26 mouse cellular contexts compared by ENCODE assay signal in genomic region chr12:113366394-113366793, GRCm38 (mm10).
DNase-seq lines count a peak whose midpoint lies in the region; ATAC-seq and TF ChIP-seq lines count a peak whose summit lies in the region.
"Had no signal": no experiment of that assay in that cellular context is flagged by ENCODE, and none has a peak within 500 bp of the region (broad histone marks: within the 10 kb centered on the region; RNA-seq: fewer than 3 reads in every experiment).

No protein-coding gene starts in this region.

- no peak overlapping the region for H3K4me3 ChIP-seq in intestine, embryonic 14.5 days (ENCODE audit: low read depth, low read length)
- no peak overlapping the region for H3K4me3 ChIP-seq in intestine, embryonic 15.5 days (replicated peaks)
- no peak overlapping the region for H3K4me3 ChIP-seq in spleen, adult 2 months (ENCODE audit: extremely low read depth, insufficient read depth, insufficient read length)
- H3K4me3 ChIP-seq: embryonic facial prominence, embryonic 12.5 days; embryonic facial prominence, embryonic 15.5 days; gastrocnemius, adult 2 months; heart, embryonic 13.5 days had no signal

- H3K9me3 ChIP-seq in intestine, embryonic 14.5 days (ENCODE audit: control insufficient read depth, low read length): no peaks in the 10 kb centered on the region
- H3K9me3 ChIP-seq in intestine, embryonic 15.5 days: no peaks in the 10 kb centered on the region
- H3K9me3 ChIP-seq: embryonic facial prominence, embryonic 12.5 days; embryonic facial prominence, embryonic 15.5 days; heart, embryonic 13.5 days had no signal

- intact Hi-C loops in left cerebral cortex, postnatal 25 days (cut with DNase I): no loop called here

- no peak overlapping the region for H3K27ac ChIP-seq in intestine, embryonic 14.5 days (ENCODE audit: low read depth)
- H3K27ac ChIP-seq in intestine, embryonic 15.5 days: no peak overlapping the region
- H3K27ac ChIP-seq in spleen, adult 2 months (ENCODE audit: insufficient read depth, low read length): no peak overlapping the region
- H3K27ac ChIP-seq: embryonic facial prominence, embryonic 12.5 days; embryonic facial prominence, embryonic 15.5 days; gastrocnemius, adult 2 months; heart, embryonic 13.5 days; hindbrain, embryonic 14.5 days; hindbrain, postnatal 0 days had no signal

- no peaks in the 10 kb centered on the region for H3K36me3 ChIP-seq in intestine, embryonic 14.5 days (ENCODE audit: control insufficient read depth, insufficient read depth, low read length)
- no peaks in the 10 kb centered on the region for H3K36me3 ChIP-seq in intestine, embryonic 15.5 days
- H3K36me3 ChIP-seq in spleen, adult 2 months (ENCODE audit: control insufficient read depth, insufficient read depth, low read length): no peaks in the 10 kb centered on the region
- H3K36me3 ChIP-seq: embryonic facial prominence, embryonic 12.5 days; embryonic facial prominence, embryonic 15.5 days; G1E; heart, embryonic 13.5 days had no signal

- peak; percentile 38 for DNase-seq in intestine, embryonic 14.5 days (ENCODE audit: low spot score)
- DNase-seq in spleen, adult 2 months (ENCODE audit: low read depth in 1 of 2, low spot score in 2 of 2): peak; percentile 32 to 36
- DNase-seq in spleen, postnatal 4 days (ENCODE audit: low spot score in 2 of 2): no peak
- peak; percentile 58 to 76 for DNase-seq in B cell, adult 2 months
- DNase-seq in adrenal gland, postnatal 14 days: no peak
- no peak for DNase-seq in left cerebral cortex, postnatal 25 days (ENCODE audit: low spot score in 2 of 2)
- DNase-seq: adrenal gland, postnatal 10 days; cerebellum, adult 11 months; cerebellum, adult 2 months; cerebellum, adult 9-11 months; cerebellum, postnatal 25 days; forebrain, postnatal 0 days; gastrocnemius, adult 2 months; gastrocnemius, postnatal 14 days; heart, adult 18-20 months; heart, postnatal 14 days; heart, postnatal 4 days had no signal

- 55% methylated on average over 1 of the region's 1 CpGs for WGBS in intestine, embryonic 14.5 days
- WGBS in intestine, embryonic 15.5 days: 39% methylated on average over 1 of the region's 1 CpGs
- WGBS in spleen, adult 2 months: 22% methylated on average over 1 of the region's 1 CpGs

- TF ChIP-seq POLR2A in spleen, adult 2 months (IDR thresholded peaks at IDR 0.05; ENCODE audit: low read depth, low read length): no peak

- H3K9ac ChIP-seq in intestine, embryonic 14.5 days (ENCODE audit: low read length): no peak overlapping the region
- H3K9ac ChIP-seq in intestine, embryonic 15.5 days: no peak overlapping the region
- H3K9ac ChIP-seq: embryonic facial prominence, embryonic 12.5 days; embryonic facial prominence, embryonic 15.5 days; forebrain, postnatal 0 days; heart, embryonic 13.5 days; hindbrain, embryonic 14.5 days had no signal

- no peak for ATAC-seq in intestine, embryonic 14.5 days (replicated peaks; ENCODE audit: low FRiP score, low TSS enrichment, low read depth)
- no peak for ATAC-seq in intestine, embryonic 15.5 days
- ATAC-seq: forebrain, embryonic 14.5 days; forebrain, postnatal 0 days; hindbrain, postnatal 0 days; Patski had no signal

- no peaks in the 10 kb centered on the region for H3K27me3 ChIP-seq in intestine, embryonic 14.5 days (replicated peaks; ENCODE audit: control insufficient read depth, insufficient read depth, low read length)
- no peaks in the 10 kb centered on the region for H3K27me3 ChIP-seq in intestine, embryonic 15.5 days (replicated peaks)
- H3K27me3 ChIP-seq in spleen, adult 2 months (ENCODE audit: control insufficient read depth, insufficient read depth, low read length): no peaks in the 10 kb centered on the region
- H3K27me3 ChIP-seq: embryonic facial prominence, embryonic 12.5 days; embryonic facial prominence, embryonic 15.5 days; heart, embryonic 13.5 days; Patski had no signal

- TF ChIP-seq CTCF in spleen, adult 2 months (IDR thresholded peaks at IDR 0.05; ENCODE audit: extremely low read depth, insufficient read depth, insufficient read length, insufficient replicate concordance): no peak

- no peak overlapping the region for H3K4me2 ChIP-seq in intestine, embryonic 14.5 days (ENCODE audit: low read length)
- no peak overlapping the region for H3K4me2 ChIP-seq in intestine, embryonic 15.5 days (replicated peaks)
- H3K4me2 ChIP-seq: embryonic facial prominence, embryonic 12.5 days; embryonic facial prominence, embryonic 15.5 days; heart, embryonic 13.5 days; hindbrain, embryonic 14.5 days had no signal

- no peaks in the 10 kb centered on the region for H3K4me1 ChIP-seq in intestine, embryonic 14.5 days (replicated peaks; ENCODE audit: control insufficient read depth, insufficient read depth, low read length)
- no peaks in the 10 kb centered on the region for H3K4me1 ChIP-seq in intestine, embryonic 15.5 days (replicated peaks)
- H3K4me1 ChIP-seq in spleen, adult 2 months (ENCODE audit: control insufficient read depth, insufficient read depth, insufficient read length): peaks cover 13% of the 10 kb centered on the region; the same call in 1 of the 2 replicates
- H3K4me1 ChIP-seq: embryonic facial prominence, embryonic 12.5 days; embryonic facial prominence, embryonic 15.5 days; heart, embryonic 13.5 days had no signal

Comparison
In these comparisons a context has a peak if more than half of its experiments do, and no peak if none do; other contexts are left out.
1. DNase-seq: peak in intestine, embryonic 14.5 days (single experiment), spleen, adult 2 months (2 of 2) and B cell, adult 2 months (2 of 2); none in spleen, postnatal 4 days (0 of 2), adrenal gland, postnatal 14 days (single experiment) and left cerebral cortex, postnatal 25 days (0 of 2).